Mouse (Mus musculus) lung, postnatal 0 days (tissue): ENCODE measurements around the gene Eif1ad.

ENCODE experiments used
- CTCF ChIP-seq: IDR thresholded peaks from 2 replicates; pipeline ENCODE4 v1.5.1; 2016; ENCODE audit warnings: antibody characterized with exemption, mild to moderate bottlenecking
- EP300 ChIP-seq: IDR thresholded peaks from 2 replicates; pipeline ENCODE4 v1.6.1; 2016; ENCODE audit warnings: antibody characterized with exemption, mild to moderate bottlenecking, control low read depth

- TF ChIP-seq CTCF = no peak
- TF ChIP-seq EP300 = no peak
These were observed 6.2 kb downstream of the Eif1ad start for GRCm38 (mm10) chr19:5372724-5373123.
